Mouse (Mus musculus) kidney, postnatal 0 days (tissue): ENCODE results near the gene Ryr2. TPM values are rescaled to one million over a fixed set of nuclear protein-coding genes. Genes with fewer than 3 reads are reported as not detected.
"Not testable (repeated sequence)": the region's sequence is repeated elsewhere in the genome, so short reads cannot be mapped to it uniquely, and the experiment has no call there.

Source experiments
- ATAC-seq: fragments of 200-750 bp; cut with Nextera tagmentation; replicated peaks from 2 replicates; pipeline ENCODE4 v1.8.0; 2017; ENCODE audit warnings: low read depth, moderate number of reproducible peaks, moderate TSS enrichment, moderate library complexity; ENCODE audit not compliant: low FRiP score
- DNase-seq: peaks from one replicate; pipeline ENCODE4 v3.0.0-alpha.2; 2016; ENCODE audit warnings: low spot score
- H3K27ac ChIP-seq: fragments of 300-500 bp; sonication (generic); 2 replicates; pipeline ENCODE4 v1.5.1; 2014; ENCODE audit warnings: mild to moderate bottlenecking
- H3K27me3 ChIP-seq: fragments of 300-500 bp; sonication (generic); 2 replicates; pipeline ENCODE4 v1.6.1; 2014; ENCODE audit warnings: low read length, mixed read lengths; ENCODE audit not compliant: insufficient read depth
- H3K36me3 ChIP-seq: fragments of 300-500 bp; sonication (generic); 2 replicates; pipeline ENCODE4 v1.6.1; 2014; ENCODE audit warnings: low read length, mixed read lengths; ENCODE audit not compliant: insufficient read depth
- H3K4me1 ChIP-seq: fragments of 300-500 bp; sonication (generic); replicated peaks from 2 replicates; pipeline ENCODE4 v1.6.1; 2014; ENCODE audit warnings: antibody characterized with exemption, low read length, mixed read lengths; ENCODE audit not compliant: insufficient read depth
- H3K4me2 ChIP-seq: fragments of 300-500 bp; sonication (generic); 2 replicates; pipeline ENCODE4 v1.6.1; 2014; ENCODE audit warnings: mild to moderate bottlenecking, low read length, moderate library complexity, mixed read lengths
- H3K4me3 ChIP-seq: fragments of 300-500 bp; sonication (generic); replicated peaks from 2 replicates; pipeline ENCODE4 v1.5.1; 2014; ENCODE audit warnings: low read depth, low read length
- H3K9ac ChIP-seq: fragments of 300-500 bp; sonication (generic); 2 replicates; pipeline ENCODE4 v1.6.1; 2014; ENCODE audit warnings: low read depth, low read length
- H3K9me3 ChIP-seq: fragments of 300-500 bp; sonication (generic); replicated peaks from 2 replicates; pipeline ENCODE4 v1.6.1; 2016; ENCODE audit warnings: low read length, inconsistent platforms, mixed read lengths
- CTCF ChIP-seq: IDR thresholded peaks from 2 replicates; pipeline ENCODE4 v1.5.1; 2016; ENCODE audit warnings: antibody characterized with exemption, low read depth, mild to moderate bottlenecking, moderate library complexity
- WGBS: fragments of 180-500 bp; shearing (Covaris S2); extraction: QIAGEN DNeasy Blood & Tissue Kit; methylation state at CpG from one replicate; pipeline ENCODE4 v1.1.7; 2014; 5-methylcytosine and 5-hydroxymethylcytosine counted together
- polyA plus RNA-seq: library from polyadenylated mRNA; unstranded; fragments of >200 nt; fragmentation: Nextera tagmentation; extraction: Ambion mirVana; gene quantifications from 2 replicates; pipeline ENCODE4 v1.2.1, GENCODE M21; 2015

Gene Ryr2
- polyA plus RNA-seq, 1 experiment from 2014 or later: 0.09 TPM

GRCm38 (mm10) chr13:11549644-11550043 lies 557.1 kb downstream of the Ryr2 start:
- ATAC-seq: no peak
- no peak for TF ChIP-seq CTCF

GRCm38 (mm10) chr13:11549136-11549535 lies 557.6 kb downstream of the Ryr2 start:
- DNase-seq, H3K36me3 ChIP-seq, H3K27me3 ChIP-seq, H3K9ac ChIP-seq, H3K9me3 ChIP-seq, H3K4me2 ChIP-seq, H3K4me3 ChIP-seq, ATAC-seq, H3K27ac ChIP-seq, H3K4me1 ChIP-seq: not testable (repeated sequence)
- 49% methylated on average over 15 of the region's 15 CpGs for WGBS

More at GRCm38 (mm10) chr13:11549644-11550043, 557.1 kb downstream of the Ryr2 start:
- Histone ChIP-seq H3K4me3 (no peak overlapping the region), H3K27ac (no peak overlapping the region), H3K27me3 (no peaks in the 10 kb centered on the region), H3K36me3 (no peaks in the 10 kb centered on the region), H3K4me2 (no peak overlapping the region), H3K9ac (no peak overlapping the region), H3K9me3 (no peaks in the 10 kb centered on the region), H3K4me1 (no peaks in the 10 kb centered on the region)
- WGBS: 80% methylated on average over 3 of the region's 3 CpGs
- DNase-seq: no peak

- H3K9me3 ChIP-seq: no peaks in the 10 kb centered on the region
- TF ChIP-seq CTCF: no peak
- no peak overlapping the region for H3K27ac ChIP-seq
- ATAC-seq: no peak; the same call in 1 of the 2 replicates
- H3K4me2 ChIP-seq: no peak overlapping the region
- no peaks in the 10 kb centered on the region for H3K36me3 ChIP-seq
- 26% methylated on average over 7 of the region's 7 CpGs for WGBS
- H3K9ac ChIP-seq: no peak overlapping the region
- H3K27me3 ChIP-seq: no peaks in the 10 kb centered on the region
- no peak overlapping the region for H3K4me3 ChIP-seq
- no peaks in the 10 kb centered on the region for H3K4me1 ChIP-seq
- DNase-seq: peak; percentile 81
Measured at GRCm38 (mm10) chr13:11545841-11546240, 560.9 kb downstream of the Ryr2 start.

GRCm38 (mm10) chr13:11542546-11542945 lies 564.2 kb downstream of the Ryr2 start:
- WGBS: 85% methylated on average over 3 of the region's 3 CpGs
- no peaks in the 10 kb centered on the region for H3K27me3 ChIP-seq
- no peak overlapping the region for H3K4me3 ChIP-seq
- no peak for DNase-seq
- H3K36me3 ChIP-seq: no peaks in the 10 kb centered on the region
- H3K9ac ChIP-seq: no peak overlapping the region
- H3K9me3 ChIP-seq: no peaks in the 10 kb centered on the region
- TF ChIP-seq CTCF: no peak
- no peak for ATAC-seq
- H3K27ac ChIP-seq: no peak overlapping the region
- no peak overlapping the region for H3K4me2 ChIP-seq
- H3K4me1 ChIP-seq: no peaks in the 10 kb centered on the region

GRCm38 (mm10) chr13:11536851-11537250 lies 569.9 kb downstream of the Ryr2 start:
- no peak for DNase-seq
- H3K9me3 ChIP-seq: no peaks in the 10 kb centered on the region

GRCm38 (mm10) chr13:11535874-11536273 lies 570.9 kb downstream of the Ryr2 start:
- Histone ChIP-seq H3K4me2 (no peak overlapping the region), H3K9ac (no peak overlapping the region), H3K27me3 (no peaks in the 10 kb centered on the region), H3K36me3 (no peaks in the 10 kb centered on the region), H3K9me3 (no peaks in the 10 kb centered on the region), H3K4me1 (no peaks in the 10 kb centered on the region), H3K4me3 (no peak overlapping the region), H3K27ac (no peak overlapping the region)
- DNase-seq: no peak
- 77% methylated on average over 3 of the region's 3 CpGs for WGBS
- no peak for ATAC-seq
- no peak for TF ChIP-seq CTCF

More at GRCm38 (mm10) chr13:11536851-11537250, 569.9 kb downstream of the Ryr2 start:
- Histone ChIP-seq H3K36me3 (no peaks in the 10 kb centered on the region), H3K4me1 (no peaks in the 10 kb centered on the region), H3K4me2 (no peak overlapping the region), H3K27me3 (no peaks in the 10 kb centered on the region), H3K27ac (no peak overlapping the region), H3K4me3 (no peak overlapping the region), H3K9ac (no peak overlapping the region)
- WGBS: 24% methylated on average over 1 of the region's 1 CpGs
- TF ChIP-seq CTCF: no peak
- ATAC-seq: no peak

GRCm38 (mm10) chr13:11533265-11533664 lies 573.5 kb downstream of the Ryr2 start:
- H3K9me3 ChIP-seq: no peaks in the 10 kb centered on the region
- no peak overlapping the region for H3K4me3 ChIP-seq
- H3K36me3 ChIP-seq: no peaks in the 10 kb centered on the region
- H3K4me1 ChIP-seq: no peaks in the 10 kb centered on the region
- no peak overlapping the region for H3K4me2 ChIP-seq
- no peaks in the 10 kb centered on the region for H3K27me3 ChIP-seq
- no peak for DNase-seq
- WGBS: 35% methylated on average over 2 of the region's 2 CpGs
- no peak for TF ChIP-seq CTCF
- ATAC-seq: no peak
- H3K9ac ChIP-seq: no peak overlapping the region
- H3K27ac ChIP-seq: no peak overlapping the region
